Mouse (Mus musculus): Measurements from ENCODE around the gene Gabarap. TPM values are rescaled to one million over a fixed set of nuclear protein-coding genes. Genes with fewer than 3 reads are reported as not detected.

Gene Gabarap
- total RNA-seq, 4 experiments from 2014 or later: 287 to 342 (median 325) TPM

DNA sequence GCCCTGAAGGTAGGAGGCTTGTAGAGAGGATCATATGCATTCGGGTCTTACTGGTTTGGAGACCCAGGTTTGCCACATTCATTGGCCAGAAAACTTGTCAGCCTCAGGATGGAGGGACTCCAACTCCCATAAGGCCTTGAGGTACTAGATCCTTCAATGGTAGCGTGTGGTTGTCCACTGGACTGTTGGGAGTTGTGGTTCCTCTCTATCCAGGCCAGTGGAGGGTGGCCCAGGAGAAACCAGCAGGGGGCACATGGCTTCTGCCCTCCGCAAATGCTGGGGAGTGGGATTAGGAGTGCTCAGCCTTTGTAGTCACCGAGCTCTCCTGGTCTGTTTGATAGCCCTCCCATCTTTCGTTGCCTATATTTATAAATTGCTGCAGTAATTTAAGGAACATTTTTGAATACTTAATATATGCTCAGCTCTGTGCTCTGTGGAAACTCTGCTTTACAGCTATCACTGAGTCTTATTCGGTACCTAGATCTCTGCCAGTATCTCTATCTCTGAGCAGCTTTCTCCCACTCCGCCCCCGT, 29.9 kb downstream of the Gabarap start:
- peak; percentile 83 for DNase-seq (ENCODE audit: low spot score)

- peak; percentile 93 for DNase-seq (ENCODE audit: low spot score)
These were observed 30.6 kb downstream of the Gabarap start for GRCm38 (mm10) chr11:70021264-70022132.

- no peak for DNase-seq (ENCODE audit: low spot score)
These were observed 32.7 kb downstream of the Gabarap start for GRCm38 (mm10) chr11:70023481-70024150.

DNA sequence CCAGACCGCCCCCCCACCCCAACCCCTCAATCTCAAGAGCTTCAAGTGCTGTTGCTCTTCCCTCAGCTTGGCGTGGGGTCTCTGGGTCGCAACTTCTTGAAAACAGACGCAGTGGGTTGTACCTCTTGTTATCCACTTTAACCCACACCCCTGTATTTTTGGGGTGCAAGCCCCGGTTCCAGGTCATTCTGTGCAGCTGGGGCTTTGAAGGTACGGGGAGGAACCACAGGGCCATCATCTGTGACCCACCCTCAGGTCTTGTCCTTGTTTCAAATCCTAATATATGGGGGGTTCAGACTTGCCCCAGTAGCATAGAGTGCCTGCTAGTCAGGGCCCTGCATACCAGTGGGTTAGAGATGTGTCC, 33.2 kb downstream of the Gabarap start:
- no peak for DNase-seq (ENCODE audit: low spot score)

DNA sequence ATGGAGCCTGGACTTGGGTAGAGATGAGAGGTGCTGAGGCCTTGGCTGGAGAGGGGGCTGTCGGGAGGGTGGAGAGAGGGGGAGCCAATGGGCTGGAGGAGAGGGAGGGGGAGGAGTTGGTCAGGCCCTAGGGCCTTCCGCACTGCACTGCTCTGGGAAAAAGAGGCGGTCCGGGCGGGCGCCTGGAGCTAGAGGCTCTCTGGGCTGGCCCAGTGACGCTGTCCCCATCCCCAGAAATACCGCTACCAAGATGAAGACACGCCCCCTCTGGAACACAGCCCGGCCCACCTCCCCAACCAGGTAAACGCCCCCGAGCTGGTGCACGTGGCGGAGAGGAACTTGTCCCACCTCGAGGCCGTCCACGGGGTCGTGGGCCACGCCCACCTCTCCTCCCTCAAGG, 35.7 kb downstream of the Gabarap start:
- DNase-seq (ENCODE audit: low spot score): no peak

DNA sequence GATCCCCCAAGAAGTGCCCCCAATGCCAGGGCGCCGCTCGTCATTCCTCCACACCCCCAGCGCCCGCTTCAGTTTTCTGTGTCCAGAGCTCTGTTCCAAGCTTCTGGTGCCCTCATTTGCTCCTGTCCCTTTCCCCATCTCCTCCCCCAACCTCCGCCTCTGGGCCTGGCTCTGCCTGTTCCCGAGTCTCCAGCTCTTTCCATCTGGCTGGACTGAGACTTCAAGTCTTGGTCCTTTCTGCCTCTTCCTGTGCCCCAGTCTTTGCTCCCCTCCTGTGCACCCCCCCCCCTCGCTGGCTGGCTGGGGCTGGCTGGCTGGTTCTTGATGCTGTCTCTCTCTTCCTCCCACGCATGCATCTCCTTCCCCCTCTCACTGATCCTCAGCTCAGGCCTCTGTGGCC, 36.5 kb downstream of the Gabarap start:
- no peak for DNase-seq (ENCODE audit: low spot score)

- DNase-seq (ENCODE audit: low spot score): no peak
These were observed 37.6 kb downstream of the Gabarap start for GRCm38 (mm10) chr11:70028401-70029129.

DNA sequence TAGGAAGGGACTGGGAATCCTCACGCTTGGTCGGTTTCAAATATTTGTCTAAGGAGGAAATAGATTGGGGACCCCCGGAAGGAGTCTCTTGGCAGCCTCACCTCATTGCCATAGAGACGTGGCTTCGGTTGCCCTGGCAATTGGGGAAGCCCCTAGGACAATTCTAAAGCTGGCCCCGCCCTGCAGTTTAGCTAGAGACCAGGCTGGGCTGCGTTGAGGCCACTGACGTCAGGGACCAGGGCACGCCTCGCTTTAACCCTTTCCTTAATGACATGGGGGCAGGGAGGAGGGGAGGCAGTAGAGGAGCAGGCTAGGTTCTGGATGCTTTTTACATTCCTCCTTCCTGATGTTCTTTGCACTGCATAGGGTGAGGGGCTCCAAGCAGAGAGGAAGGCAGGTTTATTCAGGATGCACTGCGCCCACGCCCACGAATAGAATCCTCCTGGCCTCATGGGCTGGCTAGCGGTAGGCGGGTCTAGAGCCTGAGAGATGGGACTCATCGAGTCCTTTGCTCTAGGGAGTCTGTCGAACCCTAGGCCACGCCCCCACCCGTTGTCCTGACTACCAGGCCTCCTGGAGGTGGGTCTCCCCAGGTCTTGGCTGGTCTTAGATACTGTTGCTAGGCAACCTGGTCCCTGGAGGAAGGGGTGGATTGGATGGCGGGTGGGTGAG, 38.3 kb downstream of the Gabarap start:
- peak; percentile 69 for DNase-seq (ENCODE audit: low spot score)

DNA sequence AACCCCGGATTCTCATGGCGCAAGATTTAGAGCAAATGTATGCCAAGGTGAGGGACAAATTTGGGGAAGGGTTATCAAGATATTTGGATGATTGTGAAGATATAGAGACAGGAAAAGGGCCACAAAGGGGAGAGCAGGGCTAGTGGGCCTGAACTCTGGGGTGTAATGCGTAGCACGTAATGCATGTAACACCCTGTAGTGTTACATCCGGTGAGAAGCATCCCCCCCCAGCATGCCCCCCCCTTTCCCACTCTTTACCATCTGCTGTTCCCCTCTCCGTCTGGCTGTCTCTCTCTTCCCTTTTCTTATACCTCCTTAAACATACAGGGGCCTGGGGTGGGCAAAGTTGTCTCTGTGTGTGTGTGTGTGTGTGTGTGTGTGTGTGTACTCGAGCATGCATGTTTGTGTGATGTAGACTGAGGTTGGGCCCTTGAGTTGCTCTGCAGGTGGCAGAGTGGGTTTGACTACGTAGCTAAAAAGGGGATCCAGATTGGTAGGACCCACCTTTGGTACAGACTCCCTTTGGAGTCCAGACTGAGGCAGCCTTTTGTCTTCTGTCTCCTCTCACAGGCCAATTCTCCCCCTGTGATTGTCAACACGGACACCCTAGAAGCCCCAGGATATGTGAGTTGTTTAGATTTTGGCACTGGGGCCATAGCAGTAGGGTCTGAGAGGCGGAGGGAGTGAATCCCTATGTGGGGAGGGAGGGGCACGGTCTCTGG, 39.0 kb downstream of the Gabarap start:
- no peak for DNase-seq (ENCODE audit: low spot score)

DNA sequence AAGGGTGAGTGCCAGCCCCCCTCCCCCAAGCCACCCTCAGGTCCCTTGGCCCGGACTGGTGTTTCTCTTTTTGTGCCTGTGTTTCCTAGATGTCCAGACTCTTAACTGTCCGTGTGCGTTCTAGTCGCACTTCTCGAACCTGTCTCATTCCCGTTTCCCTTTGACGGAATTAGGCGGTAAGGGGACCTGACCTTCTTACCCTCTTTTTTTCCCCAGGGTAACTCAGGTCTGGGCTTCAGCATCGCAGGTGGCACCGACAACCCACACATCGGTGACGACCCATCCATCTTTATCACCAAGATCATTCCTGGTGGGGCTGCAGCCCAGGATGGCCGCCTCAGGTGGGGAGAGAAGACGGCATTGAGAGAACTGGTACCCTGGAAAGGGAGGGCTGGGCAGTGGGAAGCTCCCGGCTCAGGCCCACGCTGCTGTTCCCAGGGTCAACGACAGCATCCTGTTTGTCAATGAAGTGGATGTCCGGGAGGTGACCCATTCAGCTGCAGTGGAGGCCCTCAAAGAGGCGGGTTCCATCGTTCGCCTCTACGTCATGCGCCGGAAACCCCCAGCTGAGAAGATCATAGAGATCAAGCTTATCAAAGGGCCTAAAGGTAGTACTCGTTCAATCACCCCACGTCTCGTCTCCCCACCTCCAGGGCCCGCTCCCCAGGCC, 39.8 kb downstream of the Gabarap start:
- DNase-seq (ENCODE audit: low spot score): no peak

DNA sequence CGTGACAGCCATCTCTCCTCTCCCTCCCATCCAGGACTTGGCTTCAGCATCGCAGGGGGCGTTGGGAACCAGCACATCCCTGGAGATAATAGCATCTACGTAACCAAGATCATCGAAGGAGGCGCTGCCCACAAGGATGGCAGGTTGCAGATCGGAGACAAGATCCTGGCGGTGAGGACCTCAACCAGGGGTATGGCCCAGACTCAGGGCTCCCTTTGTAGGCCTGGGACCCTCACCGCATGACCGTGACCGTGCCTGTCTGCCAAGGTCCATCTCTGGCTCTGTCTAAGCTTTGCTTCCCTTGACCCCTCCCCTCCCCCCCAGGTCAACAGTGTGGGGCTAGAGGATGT, 40.4 kb downstream of the Gabarap start:
- no peak for DNase-seq (ENCODE audit: low spot score)

DNA sequence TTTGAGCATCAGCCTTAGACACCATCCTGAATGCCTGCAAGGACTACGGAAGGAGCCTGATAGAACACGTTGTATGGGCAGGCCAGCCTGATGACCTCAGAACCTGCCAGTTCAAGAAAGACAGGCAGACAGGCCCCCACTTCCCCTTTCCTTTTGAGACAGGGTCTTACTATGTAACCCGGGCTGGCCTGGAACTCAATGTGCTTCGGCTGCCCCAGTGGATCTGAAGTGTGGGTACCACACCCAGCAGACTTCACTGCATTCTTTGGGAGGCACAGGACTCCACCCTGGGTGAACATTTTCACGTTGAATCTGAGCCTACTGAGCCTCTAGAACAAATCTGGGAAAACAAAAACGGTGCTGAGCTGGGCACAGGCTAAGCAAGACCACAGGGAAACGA, 47.2 kb downstream of the Gabarap start:
- no peak for DNase-seq (ENCODE audit: low spot score)

GRCm38 (mm10) chr11:70039631-70040030, 48.7 kb downstream of the Gabarap start:
- no peak for DNase-seq (ENCODE audit: low spot score)

DNA sequence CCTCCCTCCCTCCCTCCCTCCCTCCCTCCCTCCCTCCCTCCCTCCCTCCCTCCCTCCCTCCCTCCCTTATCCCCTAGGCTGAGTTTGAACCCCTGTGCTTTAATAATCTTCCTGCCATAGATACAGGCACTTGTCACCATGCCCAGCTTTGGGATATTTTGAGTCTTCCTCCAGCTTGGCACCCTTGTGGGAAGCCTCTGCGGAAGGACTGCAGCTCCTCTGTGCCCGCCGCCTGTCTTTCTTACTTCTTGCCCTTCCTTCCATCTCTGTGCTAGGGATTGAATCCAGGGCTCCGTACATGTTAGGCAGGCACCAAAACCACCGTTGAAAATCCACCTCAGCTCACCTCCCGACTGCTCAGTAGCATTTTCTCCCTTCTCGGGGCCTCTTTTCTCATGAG, 49.2 kb downstream of the Gabarap start:
- no peak for DNase-seq (ENCODE audit: low spot score)

DNA sequence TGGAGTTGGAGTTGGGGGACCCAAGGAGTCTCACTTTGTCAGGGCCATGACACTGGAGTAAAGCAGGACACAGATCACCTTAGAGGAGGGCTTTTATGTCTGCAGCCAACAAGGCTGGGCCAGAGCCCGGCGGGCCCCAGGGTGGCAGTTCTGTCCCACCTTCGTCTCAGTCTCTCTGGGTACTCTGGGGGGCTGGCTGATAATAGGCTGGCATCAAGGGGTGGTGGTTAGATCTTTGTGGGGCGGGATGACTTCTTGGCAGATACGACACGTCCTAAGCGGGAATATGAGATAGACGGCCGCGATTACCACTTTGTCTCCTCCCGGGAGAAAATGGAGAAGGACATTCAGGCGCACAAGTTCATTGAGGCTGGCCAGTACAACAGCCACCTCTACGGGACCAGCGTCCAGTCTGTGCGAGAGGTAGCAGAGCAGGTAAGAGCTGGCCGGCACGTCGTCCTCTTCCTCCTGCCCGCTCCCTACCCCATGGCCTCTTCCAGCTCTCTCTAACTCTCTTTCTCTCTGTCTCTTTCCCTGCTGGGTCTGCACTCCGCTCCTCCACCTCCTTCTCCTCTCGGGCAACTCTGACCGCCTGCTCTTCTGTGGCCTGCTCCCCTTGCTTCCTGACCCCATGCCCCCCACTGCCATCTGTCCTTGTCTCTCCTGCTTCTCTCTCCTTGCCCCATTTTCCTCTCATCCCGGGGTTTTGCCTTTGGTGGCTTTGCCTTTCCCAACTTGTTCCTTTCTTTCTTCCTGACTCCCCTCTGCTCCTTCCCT, 51.6 kb downstream of the Gabarap start:
- DNase-seq (ENCODE audit: low spot score): no peak

- no peak for DNase-seq (ENCODE audit: low spot score)
These were observed 52.7 kb downstream of the Gabarap start for GRCm38 (mm10) chr11:70043665-70044064.
